Mouse (Mus musculus): ENCODE results near the gene Cog2. TPM values are rescaled to one million over a fixed set of nuclear protein-coding genes. Genes with fewer than 3 reads are reported as not detected.

The Cog2 gene
- polyA plus RNA-seq, 1 experiment from 2014 or later: 16.5 TPM

DNA sequence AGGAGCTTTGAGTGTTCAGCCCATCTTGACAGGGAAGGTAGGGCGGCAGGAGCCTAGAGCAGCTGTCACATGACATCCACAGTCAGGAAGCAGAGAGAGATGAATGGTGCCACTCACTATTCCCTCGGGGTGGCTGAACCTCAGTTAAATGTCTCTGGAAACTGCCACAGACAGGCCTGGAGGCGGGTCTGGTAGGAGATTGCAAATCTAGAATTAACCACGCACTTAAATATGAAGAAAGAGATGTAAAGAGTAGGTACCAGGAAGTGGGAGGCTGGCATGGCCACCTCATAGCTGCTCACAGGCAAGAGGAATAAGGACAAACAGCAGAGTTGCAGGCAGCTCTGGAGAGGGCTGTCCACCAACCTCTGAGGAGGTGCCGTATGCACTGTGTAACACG lies 3.4 kb upstream of the Cog2 start:
- Histone ChIP-seq H3K9ac (no peak overlapping the region), H3K27me3 (peaks cover 4% of the 10 kb centered on the region), H3K27ac (replicated peaks) (no peak overlapping the region), H3K4me3 (replicated peaks) (no peak overlapping the region), H3K36me3 (replicated peaks) (no peaks in the 10 kb centered on the region), H3K4me2 (no peak overlapping the region), H3K9me3 (replicated peaks) (no peaks in the 10 kb centered on the region), H3K4me1 (replicated peaks) (peaks cover 13% of the 10 kb centered on the region)
- WGBS (ENCODE audit: insufficient replicate concordance): 49% methylated on average over 6 of the region's 6 CpGs
- no peak for ATAC-seq (ENCODE audit: insufficient read depth)

GRCm38 (mm10) chr8:124521946-124522345 lies 1.4 kb downstream of the Cog2 start:
- H3K36me3 ChIP-seq (replicated peaks): peaks cover 15% of the 10 kb centered on the region
- no peaks in the 10 kb centered on the region for H3K9me3 ChIP-seq (replicated peaks)
- WGBS (ENCODE audit: insufficient replicate concordance): 84% methylated on average over 6 of the region's 6 CpGs
- no peak for ATAC-seq (ENCODE audit: insufficient read depth)
- H3K27ac ChIP-seq (replicated peaks): no peak overlapping the region
- peak overlapping the region; percentile 70 for H3K4me2 ChIP-seq
- H3K27me3 ChIP-seq: no peaks in the 10 kb centered on the region; the same call in 1 of the 2 replicates
- H3K4me3 ChIP-seq (replicated peaks): peak overlapping the region; percentile 76
- H3K9ac ChIP-seq: peak overlapping the region; percentile 68; the same call in 1 of the 2 replicates
- peaks cover 25% of the 10 kb centered on the region for H3K4me1 ChIP-seq (replicated peaks)

GRCm38 (mm10) chr8:124526261-124526660 lies 5.7 kb downstream of the Cog2 start:
- H3K9me3 ChIP-seq (replicated peaks): no peaks in the 10 kb centered on the region
- H3K27me3 ChIP-seq: no peaks in the 10 kb centered on the region
- H3K36me3 ChIP-seq (replicated peaks): peaks cover 51% of the 10 kb centered on the region
- no peak overlapping the region for H3K9ac ChIP-seq
- H3K4me2 ChIP-seq: no peak overlapping the region
- no peak overlapping the region for H3K4me3 ChIP-seq (replicated peaks)
- no peak overlapping the region for H3K27ac ChIP-seq (replicated peaks)
- H3K4me1 ChIP-seq (replicated peaks): peaks cover 20% of the 10 kb centered on the region
- ATAC-seq (ENCODE audit: insufficient read depth): no peak
- WGBS (ENCODE audit: insufficient replicate concordance): 85% methylated on average over 11 of the region's 11 CpGs

GRCm38 (mm10) chr8:124530076-124530475 lies 9.5 kb downstream of the Cog2 start:
- no peak for ATAC-seq (ENCODE audit: insufficient read depth)
- H3K4me1 ChIP-seq (replicated peaks): no peaks in the 10 kb centered on the region
- no peaks in the 10 kb centered on the region for H3K9me3 ChIP-seq (replicated peaks)
- H3K4me2 ChIP-seq: no peak overlapping the region
- 80% methylated on average over 14 of the region's 14 CpGs for WGBS (ENCODE audit: insufficient replicate concordance)
- no peak overlapping the region for H3K4me3 ChIP-seq (replicated peaks)
- H3K27me3 ChIP-seq: no peaks in the 10 kb centered on the region
- H3K36me3 ChIP-seq (replicated peaks): peaks cover 82% of the 10 kb centered on the region
- H3K9ac ChIP-seq: no peak overlapping the region
- H3K27ac ChIP-seq (replicated peaks): no peak overlapping the region

DNA sequence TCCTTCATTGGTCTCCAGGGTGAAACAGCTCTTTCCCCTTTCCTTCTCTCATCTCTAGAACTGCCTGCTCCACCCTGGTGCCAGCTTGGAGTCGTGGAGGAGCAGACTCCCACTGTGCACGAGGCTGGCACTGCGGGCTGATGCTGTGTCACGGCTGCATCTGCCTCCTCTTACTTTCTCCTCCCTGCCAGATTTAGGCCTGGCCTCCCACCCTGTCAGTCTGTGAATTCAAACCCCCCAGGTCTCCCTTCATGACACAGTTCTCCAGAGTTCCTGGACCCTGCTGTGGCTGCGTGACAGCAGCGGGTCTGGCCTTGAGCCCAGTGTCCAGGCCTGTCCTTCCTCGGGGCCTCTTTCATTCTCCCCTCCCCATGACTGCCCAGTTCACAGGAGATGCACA lies 10.0 kb downstream of the Cog2 start:
- Histone ChIP-seq H3K9ac (no peak overlapping the region), H3K27ac (replicated peaks) (no peak overlapping the region), H3K9me3 (replicated peaks) (no peaks in the 10 kb centered on the region), H3K4me2 (no peak overlapping the region), H3K36me3 (replicated peaks) (peaks cover 85% of the 10 kb centered on the region), H3K4me3 (replicated peaks) (no peak overlapping the region), H3K27me3 (no peaks in the 10 kb centered on the region), H3K4me1 (replicated peaks) (no peaks in the 10 kb centered on the region)
- no peak for ATAC-seq (ENCODE audit: insufficient read depth)
- WGBS (ENCODE audit: insufficient replicate concordance): 83% methylated on average over 7 of the region's 7 CpGs

DNA sequence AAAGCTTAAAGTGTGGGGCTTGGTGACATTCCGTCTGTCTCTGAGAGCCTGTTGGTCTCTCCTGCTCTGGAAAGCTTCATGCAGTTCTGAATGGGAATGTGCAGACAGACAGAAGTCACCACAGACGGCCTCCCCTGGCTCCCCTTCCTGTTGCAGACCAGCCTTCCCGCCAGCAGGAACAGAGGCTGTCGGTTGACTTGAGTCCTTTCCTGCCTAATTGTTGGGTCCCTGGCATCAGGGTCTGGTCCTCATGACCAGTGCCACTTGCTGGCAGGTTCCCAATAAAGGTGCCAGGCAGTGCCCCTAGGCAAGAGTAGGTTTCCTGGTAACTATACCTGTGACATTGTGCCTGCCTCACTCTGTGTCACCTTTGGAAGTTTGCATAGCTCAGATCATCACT lies 10.4 kb downstream of the Cog2 start:
- Histone ChIP-seq H3K9me3 (replicated peaks) (no peaks in the 10 kb centered on the region), H3K4me2 (no peak overlapping the region), H3K9ac (no peak overlapping the region), H3K36me3 (replicated peaks) (peaks cover 85% of the 10 kb centered on the region), H3K4me3 (replicated peaks) (no peak overlapping the region), H3K27ac (replicated peaks) (no peak overlapping the region), H3K27me3 (no peaks in the 10 kb centered on the region), H3K4me1 (replicated peaks) (no peaks in the 10 kb centered on the region)
- ATAC-seq (ENCODE audit: insufficient read depth): no peak
- WGBS (ENCODE audit: insufficient replicate concordance): 69% methylated on average over 4 of the region's 4 CpGs

DNA sequence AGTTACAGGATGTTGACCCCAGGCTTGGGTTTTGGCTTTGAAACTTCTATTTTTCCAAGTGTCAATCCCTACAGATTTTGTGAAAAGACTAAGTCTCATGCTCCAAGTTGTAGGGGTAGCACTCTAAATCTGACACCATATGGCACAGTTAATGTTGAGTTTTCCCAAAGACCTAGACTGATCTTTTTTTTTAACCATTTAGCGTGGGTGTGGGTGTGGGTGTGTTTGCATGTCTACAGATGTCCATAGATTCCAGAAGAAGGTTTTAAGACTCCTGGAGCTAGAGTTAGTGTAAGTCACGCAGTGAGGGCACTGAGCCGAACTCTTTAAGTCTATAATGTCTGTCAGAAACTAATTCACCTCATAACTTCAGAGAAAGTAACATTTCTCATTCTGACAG lies 12.1 kb downstream of the Cog2 start:
- ATAC-seq (ENCODE audit: insufficient read depth): no peak
- Histone ChIP-seq H3K27me3 (no peaks in the 10 kb centered on the region), H3K9ac (no peak overlapping the region), H3K4me1 (replicated peaks) (no peaks in the 10 kb centered on the region), H3K9me3 (replicated peaks) (no peaks in the 10 kb centered on the region), H3K36me3 (replicated peaks) (peaks cover 78% of the 10 kb centered on the region), H3K4me3 (replicated peaks) (no peak overlapping the region), H3K4me2 (no peak overlapping the region), H3K27ac (replicated peaks) (no peak overlapping the region)
- WGBS (ENCODE audit: insufficient replicate concordance): 82% methylated on average over 3 of the region's 3 CpGs

- no peaks in the 10 kb centered on the region for H3K27me3 ChIP-seq
- WGBS (ENCODE audit: insufficient replicate concordance): 91% methylated on average over 5 of the region's 5 CpGs
- no peak overlapping the region for H3K9ac ChIP-seq
- no peaks in the 10 kb centered on the region for H3K9me3 ChIP-seq (replicated peaks)
- no peaks in the 10 kb centered on the region for H3K4me1 ChIP-seq (replicated peaks)
- no peak overlapping the region for H3K27ac ChIP-seq (replicated peaks)
- peaks cover 82% of the 10 kb centered on the region for H3K36me3 ChIP-seq (replicated peaks)
- H3K4me3 ChIP-seq (replicated peaks): no peak overlapping the region
- no peak for ATAC-seq (ENCODE audit: insufficient read depth)
- no peak overlapping the region for H3K4me2 ChIP-seq
These were observed 14.9 kb downstream of the Cog2 start for GRCm38 (mm10) chr8:124535451-124535850.

- 0 out of 2 replicates have a peak, but pooled peaks have one; percentile 22 for ATAC-seq (ENCODE audit: insufficient read depth)
- H3K36me3 ChIP-seq (replicated peaks): peaks cover 89% of the 10 kb centered on the region
- H3K9ac ChIP-seq: no peak overlapping the region
- H3K27ac ChIP-seq (replicated peaks): no peak overlapping the region
- no peaks in the 10 kb centered on the region for H3K9me3 ChIP-seq (replicated peaks)
- no peaks in the 10 kb centered on the region for H3K27me3 ChIP-seq
- no peak overlapping the region for H3K4me2 ChIP-seq
- WGBS (ENCODE audit: insufficient replicate concordance): 75% methylated on average over 12 of the region's 12 CpGs
- no peak overlapping the region for H3K4me3 ChIP-seq (replicated peaks)
- no peaks in the 10 kb centered on the region for H3K4me1 ChIP-seq (replicated peaks)
These were observed 20.3 kb downstream of the Cog2 start for GRCm38 (mm10) chr8:124540906-124541305.

DNA sequence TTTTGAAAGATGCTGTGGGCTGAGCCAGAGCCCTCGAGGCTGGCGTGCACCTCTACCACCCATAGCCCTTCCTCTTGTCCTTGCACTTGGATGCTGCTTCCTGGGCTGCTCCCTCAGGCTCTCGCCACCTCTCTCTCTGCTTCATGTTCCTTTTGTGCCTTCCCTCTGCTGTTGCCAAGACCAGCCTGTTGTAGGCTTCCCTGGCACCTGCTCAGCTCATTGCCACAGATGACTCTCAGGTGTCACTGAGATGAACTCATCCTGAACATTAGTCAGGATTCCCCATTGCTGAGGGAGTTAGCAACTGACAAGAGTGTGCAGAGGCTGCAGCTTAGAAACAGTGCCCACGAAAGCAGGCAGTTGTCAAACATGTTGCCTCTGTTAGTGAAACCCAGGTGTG lies 21.4 kb downstream of the Cog2 start:
- Histone ChIP-seq H3K9ac (no peak overlapping the region), H3K4me2 (no peak overlapping the region), H3K4me1 (replicated peaks) (no peaks in the 10 kb centered on the region), H3K27ac (replicated peaks) (no peak overlapping the region), H3K27me3 (no peaks in the 10 kb centered on the region), H3K36me3 (replicated peaks) (peaks cover 93% of the 10 kb centered on the region), H3K9me3 (replicated peaks) (no peaks in the 10 kb centered on the region), H3K4me3 (replicated peaks) (no peak overlapping the region)
- no peak for ATAC-seq (ENCODE audit: insufficient read depth)
- 72% methylated on average over 4 of the region's 4 CpGs for WGBS (ENCODE audit: insufficient replicate concordance)

DNA sequence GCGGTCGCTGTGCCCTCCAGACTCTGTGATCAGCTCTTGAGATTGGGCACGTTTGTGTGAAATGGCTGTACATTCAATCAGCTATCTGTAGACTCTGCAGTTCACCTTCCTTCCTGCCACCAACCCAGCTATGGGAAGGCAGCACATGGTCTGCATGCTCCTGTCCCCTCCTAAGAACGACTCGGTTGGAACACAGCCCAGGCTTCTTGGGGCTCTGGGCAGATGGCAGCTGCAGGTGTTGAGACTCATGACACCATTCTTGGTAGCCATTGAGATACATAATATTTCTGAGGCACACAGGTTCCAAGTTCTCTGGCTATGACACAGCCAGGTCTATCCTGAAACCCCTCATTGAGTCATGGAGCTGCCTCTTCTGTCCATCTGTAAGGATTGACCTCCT lies 22.7 kb downstream of the Cog2 start:
- Histone ChIP-seq H3K27ac (replicated peaks) (no peak overlapping the region), H3K36me3 (replicated peaks) (peaks cover 95% of the 10 kb centered on the region), H3K4me1 (replicated peaks) (no peaks in the 10 kb centered on the region), H3K27me3 (no peaks in the 10 kb centered on the region), H3K9me3 (replicated peaks) (no peaks in the 10 kb centered on the region), H3K4me2 (no peak overlapping the region), H3K9ac (no peak overlapping the region), H3K4me3 (replicated peaks) (no peak overlapping the region)
- WGBS (ENCODE audit: insufficient replicate concordance): 83% methylated on average over 5 of the region's 5 CpGs
- no peak for ATAC-seq (ENCODE audit: insufficient read depth)

- peaks cover 95% of the 10 kb centered on the region for H3K36me3 ChIP-seq (replicated peaks)
- no peak overlapping the region for H3K4me2 ChIP-seq
- no peak overlapping the region for H3K9ac ChIP-seq
- no peak overlapping the region for H3K27ac ChIP-seq (replicated peaks)
- H3K9me3 ChIP-seq (replicated peaks): no peaks in the 10 kb centered on the region
- H3K27me3 ChIP-seq: no peaks in the 10 kb centered on the region
- no peak for ATAC-seq (ENCODE audit: insufficient read depth)
- H3K4me3 ChIP-seq (replicated peaks): no peak overlapping the region
- WGBS (ENCODE audit: insufficient replicate concordance): 78% methylated on average over 6 of the region's 6 CpGs
- H3K4me1 ChIP-seq (replicated peaks): no peaks in the 10 kb centered on the region
These were observed 25.8 kb downstream of the Cog2 start for GRCm38 (mm10) chr8:124546371-124546770.
